Mouse (Mus musculus) lung, adult 18-20 months (tissue): ENCODE data around the gene Crybg1.
A peak's percentile ranks its signal among the peaks of the same experiment; 100 is the strongest.
"Not testable (repeated sequence)": the region's sequence is repeated elsewhere in the genome, so short reads cannot be mapped to it uniquely, and the experiment has no call there.

ENCODE experiments used
- DNase-seq, 2 experiments: peaks; one replicate each; pipeline ENCODE4 v3.0.0; 2022; ENCODE audit warnings: mixed read lengths in 2 of 2

Gene Crybg1

GRCm38 (mm10) chr10:44005677-44006641 lies 142.7 kb downstream of the Crybg1 start:
- peak; percentile 58 to 65 for DNase-seq

- DNase-seq: peak; percentile 21 to 39
These were observed 144.4 kb downstream of the Crybg1 start for GRCm38 (mm10) chr10:44004221-44004751.

DNA sequence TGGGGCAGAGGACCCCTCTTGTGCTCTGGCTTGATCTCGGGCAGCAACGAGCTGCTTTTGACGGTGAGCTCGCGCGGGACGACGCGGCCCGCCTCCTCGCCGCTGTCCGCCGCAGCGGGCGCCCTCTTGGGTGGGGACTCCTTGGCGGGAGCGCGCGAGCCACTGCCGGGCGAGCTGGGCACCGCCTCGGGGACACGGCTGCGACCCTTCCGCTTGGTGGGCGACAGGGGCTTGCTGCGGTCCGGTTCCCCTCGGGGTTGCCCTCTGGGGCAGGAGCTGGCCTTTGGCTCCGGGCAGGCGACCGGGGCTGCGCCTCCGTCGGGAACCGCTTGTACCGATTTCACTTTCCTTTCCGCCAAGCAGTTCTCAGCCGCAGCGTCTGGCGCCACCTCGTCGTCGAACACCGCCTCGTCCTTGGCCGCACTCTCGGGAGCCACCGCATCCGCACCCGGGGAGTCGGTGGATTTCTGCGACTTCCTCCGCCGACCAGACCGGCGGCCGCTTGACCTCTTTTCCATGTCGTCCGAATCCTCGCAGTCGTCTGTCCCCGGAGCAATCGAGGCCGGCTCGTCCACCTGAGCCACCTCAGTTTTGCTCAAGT lies 145.0 kb downstream of the Crybg1 start:
- peak; percentile 76 to 77 for DNase-seq

DNA sequence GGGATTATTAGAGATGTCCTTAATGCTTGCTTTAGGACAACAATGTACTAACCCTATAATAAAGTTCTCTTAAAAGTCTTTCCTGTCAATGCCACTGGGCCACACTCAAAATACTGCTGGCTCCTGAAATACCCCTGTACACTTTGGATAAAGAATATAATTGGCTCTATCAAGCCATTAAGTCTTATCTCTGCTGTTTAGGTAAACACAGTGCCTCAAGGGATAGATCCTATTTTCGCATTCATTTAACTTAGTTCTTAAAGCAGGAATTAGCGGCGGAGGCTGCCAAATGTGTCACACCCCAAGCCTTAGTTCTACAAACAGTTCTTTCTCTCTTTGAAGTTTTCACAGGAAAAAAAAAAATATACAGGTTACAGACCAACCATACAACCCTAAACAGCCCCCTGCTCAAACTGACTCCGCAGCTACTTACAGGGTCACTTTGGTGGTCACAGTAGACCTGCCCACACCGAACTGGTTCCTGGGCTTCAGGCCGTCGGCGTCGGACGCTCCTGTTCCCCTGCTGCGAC lies 145.6 kb downstream of the Crybg1 start:
- DNase-seq: no peak

- DNase-seq: peak in 1 of 2 experiments; percentile 38
These were observed 146.4 kb downstream of the Crybg1 start for GRCm38 (mm10) chr10:44002004-44002940.

DNA sequence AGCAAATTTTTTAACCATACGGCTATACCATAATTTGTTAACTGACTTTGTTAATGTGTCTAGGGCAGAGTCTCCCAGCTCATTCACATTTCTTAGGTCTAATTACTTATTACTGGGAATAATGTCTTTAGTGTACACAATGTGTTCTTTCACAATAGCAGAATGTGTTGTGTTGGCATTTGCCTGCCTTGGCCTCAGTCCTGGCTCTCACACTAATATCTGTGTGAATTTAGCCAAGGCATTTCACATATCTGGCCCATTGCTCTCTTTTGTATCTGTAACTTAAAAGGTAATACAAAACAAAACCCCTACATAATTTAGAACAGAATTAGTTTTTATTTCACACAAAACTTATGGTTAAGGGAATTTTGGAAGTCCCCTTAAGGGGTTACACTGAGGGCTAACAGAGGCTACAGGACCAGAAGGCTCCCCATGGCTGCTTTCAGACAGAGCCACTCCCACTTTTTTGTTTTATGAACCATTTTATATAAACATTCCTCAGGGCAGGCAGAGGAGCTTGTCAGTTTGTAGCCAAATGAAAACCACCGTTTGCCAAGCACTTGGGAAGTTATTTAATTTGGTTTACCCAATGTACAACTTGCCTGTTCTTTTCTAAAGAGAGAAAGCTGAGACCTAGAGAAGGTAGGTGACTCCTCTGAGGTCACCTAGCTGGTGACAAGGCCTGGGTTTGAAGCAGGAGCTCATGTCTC lies 148.3 kb downstream of the Crybg1 start:
- DNase-seq: no peak

GRCm38 (mm10) chr10:43998503-43999082 lies 150.1 kb downstream of the Crybg1 start:
- DNase-seq: no peak

DNA sequence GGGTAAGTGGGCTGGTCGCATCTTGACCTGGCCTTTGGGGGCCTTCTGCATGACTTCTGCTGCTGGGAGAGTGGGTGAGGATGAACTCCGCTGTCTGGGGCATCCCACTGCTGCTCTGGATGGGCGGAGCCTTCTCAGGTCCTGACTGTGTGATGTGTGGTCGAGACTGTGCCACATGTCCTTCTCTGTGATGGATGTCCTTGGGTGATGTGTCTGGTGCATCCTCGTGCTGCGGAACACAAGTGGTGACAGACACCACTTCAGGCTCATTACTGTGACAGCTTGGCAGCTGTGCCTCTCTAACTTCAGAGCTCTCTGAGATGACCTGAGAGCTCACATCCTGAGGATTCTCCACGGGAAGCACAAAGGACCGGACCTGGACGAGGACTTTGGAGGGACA lies 150.6 kb downstream of the Crybg1 start:
- DNase-seq: no peak

DNA sequence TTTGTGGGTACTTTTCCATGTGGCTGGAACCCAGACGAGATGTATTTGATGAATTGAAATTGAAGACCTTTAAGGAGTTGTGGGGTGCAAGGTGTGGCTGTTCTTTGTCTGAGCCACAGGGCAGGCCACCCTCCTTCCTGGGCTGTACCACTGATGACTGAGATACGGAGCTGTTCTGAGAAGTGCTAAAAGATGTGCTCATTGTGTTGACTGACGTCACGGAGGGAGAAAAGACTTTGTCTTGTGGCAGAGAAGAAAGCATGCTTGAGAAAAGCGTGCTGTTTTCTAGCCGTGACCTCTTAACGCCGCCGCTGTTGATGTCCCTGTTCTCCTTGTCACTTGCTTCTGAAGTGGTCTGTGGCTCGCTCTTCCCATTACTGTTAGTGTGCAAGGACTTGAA lies 151.4 kb downstream of the Crybg1 start:
- DNase-seq: no peak

DNA sequence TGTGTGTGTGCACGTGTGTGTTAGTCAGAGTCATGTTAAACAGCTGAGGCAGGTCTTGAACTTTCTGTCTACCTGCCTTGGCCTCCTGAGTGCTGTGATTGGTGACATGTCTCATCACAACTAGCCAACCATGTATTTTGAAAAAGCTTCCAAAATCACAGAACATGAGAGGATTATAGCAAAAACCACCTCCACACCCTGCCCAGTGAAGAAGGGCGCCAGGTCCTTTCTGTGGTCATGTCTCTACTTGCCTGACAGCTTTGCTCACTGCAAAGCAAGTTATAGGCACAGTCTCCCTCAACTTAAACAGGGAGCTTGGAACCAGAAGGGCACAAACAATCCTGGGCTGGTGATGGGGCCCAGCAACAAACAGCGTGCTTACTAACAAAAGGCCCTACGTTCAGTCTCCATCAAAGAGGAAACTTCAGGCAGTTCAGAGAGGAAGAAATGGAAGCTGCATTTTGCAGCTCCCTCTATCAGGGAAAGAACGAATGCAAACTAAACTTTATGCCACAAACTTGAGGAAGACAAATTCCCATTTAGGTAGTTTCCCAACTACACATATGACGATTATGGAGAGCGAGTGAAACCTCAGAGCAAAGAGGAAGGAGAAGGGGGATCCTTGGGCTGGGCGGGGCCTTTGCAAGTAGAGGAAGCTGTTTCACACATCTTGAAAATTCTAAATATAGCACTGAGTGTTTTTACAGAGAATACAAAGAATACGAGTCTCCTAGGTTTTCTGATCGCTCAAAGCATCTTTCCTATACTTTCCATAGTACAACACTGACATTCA lies 152.6 kb downstream of the Crybg1 start:
- peak; percentile 58 to 67 for DNase-seq

GRCm38 (mm10) chr10:43993198-43993597 lies 155.5 kb downstream of the Crybg1 start:
- no peak for DNase-seq

- DNase-seq: no peak
These were observed 156.1 kb downstream of the Crybg1 start for GRCm38 (mm10) chr10:43992506-43992905.

DNA sequence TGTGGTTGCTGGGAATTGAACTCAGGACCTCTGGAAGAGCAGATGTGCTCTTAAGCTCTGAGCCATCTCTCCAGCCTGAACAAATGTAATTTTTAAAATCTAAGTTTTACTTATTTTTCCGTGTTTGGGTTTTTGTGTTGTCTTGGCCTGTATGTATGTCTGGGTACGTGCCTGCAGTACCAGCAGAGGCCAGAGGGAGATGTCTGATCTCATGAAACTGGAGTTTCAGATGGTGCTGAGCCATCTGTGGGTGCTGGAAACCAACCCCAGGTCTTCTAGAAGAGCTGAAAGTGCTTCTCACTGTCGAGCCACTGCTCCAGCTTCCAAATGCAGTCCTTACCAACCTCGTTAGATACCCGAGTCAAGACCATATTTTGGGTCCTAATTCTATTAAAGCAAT lies 157.4 kb downstream of the Crybg1 start:
- DNase-seq: no peak

GRCm38 (mm10) chr10:43983866-43984265 lies 164.8 kb downstream of the Crybg1 start:
- DNase-seq: no peak

GRCm38 (mm10) chr10:43983241-43983640 lies 165.4 kb downstream of the Crybg1 start:
- DNase-seq: no peak

- DNase-seq: no peak
These were observed 166.2 kb downstream of the Crybg1 start for GRCm38 (mm10) chr10:43982470-43982869.

- not testable (repeated sequence) for DNase-seq
These were observed 167.9 kb downstream of the Crybg1 start for GRCm38 (mm10) chr10:43980742-43981141.

GRCm38 (mm10) chr10:43980080-43980479 lies 168.6 kb downstream of the Crybg1 start:
- no peak for DNase-seq

DNA sequence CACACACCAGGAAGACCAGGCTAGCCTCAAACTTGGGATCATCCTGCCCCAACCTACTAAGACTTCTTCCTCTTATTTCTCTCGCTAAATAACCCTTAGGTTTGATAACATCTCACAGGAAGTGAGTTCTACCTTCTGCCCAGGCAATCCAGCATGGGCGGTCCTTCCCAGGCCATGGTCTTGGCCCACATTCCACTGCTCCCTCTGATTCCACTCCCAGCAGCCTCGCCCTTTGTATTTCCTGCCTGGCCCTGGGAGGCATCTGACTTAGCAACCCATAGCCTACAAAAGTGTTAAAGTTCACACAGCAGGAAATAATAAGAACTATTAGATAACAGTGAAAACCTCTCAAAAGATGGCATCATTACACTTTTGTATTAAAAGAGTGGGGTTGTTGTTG lies 171.3 kb downstream of the Crybg1 start:
- peak; percentile 39 to 58 for DNase-seq

DNA sequence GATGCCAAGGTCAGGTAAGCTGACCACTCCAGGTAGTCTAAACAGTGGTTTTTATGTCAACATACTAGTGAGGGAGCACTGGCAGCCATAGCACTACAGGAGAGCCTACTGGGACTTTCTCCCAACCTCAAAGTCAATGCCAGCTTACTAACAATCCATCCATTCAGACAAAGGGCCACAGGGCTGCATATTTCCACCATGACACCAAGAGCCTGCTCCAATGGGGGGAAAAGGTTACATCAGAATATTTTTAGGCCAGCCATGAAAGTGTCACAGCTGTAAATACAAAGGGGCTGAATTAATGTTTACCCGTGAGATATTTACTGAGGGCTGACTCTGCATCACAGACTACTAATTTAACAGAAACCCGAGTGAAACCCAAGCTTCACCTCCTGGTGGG lies 175.4 kb downstream of the Crybg1 start:
- no peak for DNase-seq
